Mouse (Mus musculus): ENCODE results near the gene Grb2.

- no peak for TF ChIP-seq EP300 (IDR thresholded peaks at IDR 0.05)
- TF ChIP-seq CTCF (IDR thresholded peaks at IDR 0.05): no peak
Measured at GRCm38 (mm10) chr11:115639540-115639939, 68.9 kb downstream of the Grb2 start.

Data from lung, postnatal 0 days (tissue).